In genomic region chr1:185546346-185546745, GRCm38 (mm10) we compare ENCODE assay signal across 9 mouse cellular contexts.
DNase-seq lines count a peak whose midpoint lies in the region; ATAC-seq lines count a peak whose summit lies in the region.
"Had no signal": no experiment of that assay in that cellular context is flagged by ENCODE, and none has a peak within 500 bp of the region (broad histone marks: within the 10 kb centered on the region; RNA-seq: fewer than 3 reads in every experiment).

No protein-coding gene starts in this region.

- no peak overlapping the region for H3K9ac ChIP-seq in forebrain, embryonic 15.5 days (replicated peaks)

- no peaks in the 10 kb centered on the region for H3K27me3 ChIP-seq in forebrain, embryonic 15.5 days

- DNase-seq in layer of hippocampus, adult 11-12 months (ENCODE audit: low spot score), result peak; percentile 18
- no peak for DNase-seq in layer of hippocampus, postnatal 25 days (ENCODE audit: extremely low spot score in 1 of 2, low spot score in 1 of 2)
- peak; percentile 66 for DNase-seq in ZHBTc4 (ENCODE audit: low read depth, low spot score)
- no peak for DNase-seq in spleen, postnatal 14 days (ENCODE audit: low spot score in 2 of 2)
- no peak for DNase-seq in urinary bladder, postnatal 36 days (ENCODE audit: low spot score in 2 of 2)
- no peak for DNase-seq in kidney, adult 18-20 months

- ATAC-seq in forebrain, embryonic 15.5 days (replicated peaks), result 0 out of 2 replicates have a peak, but pooled peaks have one; percentile 38
- ATAC-seq in megakaryocyte-erythroid progenitor cell, adult 5-6 weeks (replicated peaks; ENCODE audit: low FRiP score, low TSS enrichment, poor library complexity, severe bottlenecking), result peak; percentile 51; the same call in 1 of the 2 replicates

- H3K27ac ChIP-seq in forebrain, embryonic 15.5 days (replicated peaks), result no peak overlapping the region

- H3K9me3 ChIP-seq in forebrain, embryonic 15.5 days, result no peaks in the 10 kb centered on the region; the same call in 1 of the 2 replicates

- H3K4me2 ChIP-seq in forebrain, embryonic 15.5 days (replicated peaks), result no peak overlapping the region

- no peaks in the 10 kb centered on the region for H3K36me3 ChIP-seq in forebrain, embryonic 15.5 days

- H3K4me1 ChIP-seq in forebrain, embryonic 15.5 days, result peaks cover 2% of the 10 kb centered on the region; the same call in 1 of the 2 replicates

- H3K4me3 ChIP-seq in forebrain, embryonic 15.5 days, result no peak overlapping the region
- H3K4me3 ChIP-seq: erythroblast, embryonic 14.5 days had no signal

Comparison
In these comparisons a context has a peak if more than half of its experiments do, and no peak if none do; other contexts are left out.
1. DNase-seq: peak in layer of hippocampus, adult 11-12 months (single experiment) and ZHBTc4 (single experiment); none in layer of hippocampus, postnatal 25 days (0 of 2), spleen, postnatal 14 days (0 of 2), urinary bladder, postnatal 36 days (0 of 2) and kidney, adult 18-20 months (single experiment).